Mouse (Mus musculus): ENCODE measurements at regions not wholly inside any gene's neighbourhood (a gene's known extent, or its start where the extent isn't known, plus 50 kb on each side); places are given as distances from the start of the nearest gene placed in this dataset.
"Not testable (repeated sequence)": the region's sequence is repeated elsewhere in the genome, so short reads cannot be mapped to it uniquely, and the experiment has no call there.

- not testable (repeated sequence) for DNase-seq (ENCODE audit: low spot score)
Observed at GRCm38 (mm10) chr12:113597163-113597562, 53.5 kb downstream of the Adam6a start.

- peak; percentile 52 for DNase-seq (ENCODE audit: low spot score)
Observed at GRCm38 (mm10) chr12:113610924-113611323, 67.2 kb downstream of the Adam6a start.

GRCm38 (mm10) chr12:113625221-113625620 lies 81.5 kb downstream of the Adam6a start:
- DNase-seq (ENCODE audit: low spot score), result not testable (repeated sequence)

- not testable (repeated sequence) for DNase-seq (ENCODE audit: low spot score)
Observed at GRCm38 (mm10) chr12:113630803-113631202, 87.1 kb downstream of the Adam6a start.

Data from embryo, embryonic 10 days (tissue).